Mouse (Mus musculus) cerebellum, adult 11 months (tissue): ENCODE data around the gene Dupd1.

Source experiments
- DNase-seq: peaks from one replicate; pipeline ENCODE4 v3.0.0; 2022

The Dupd1 gene

DNA sequence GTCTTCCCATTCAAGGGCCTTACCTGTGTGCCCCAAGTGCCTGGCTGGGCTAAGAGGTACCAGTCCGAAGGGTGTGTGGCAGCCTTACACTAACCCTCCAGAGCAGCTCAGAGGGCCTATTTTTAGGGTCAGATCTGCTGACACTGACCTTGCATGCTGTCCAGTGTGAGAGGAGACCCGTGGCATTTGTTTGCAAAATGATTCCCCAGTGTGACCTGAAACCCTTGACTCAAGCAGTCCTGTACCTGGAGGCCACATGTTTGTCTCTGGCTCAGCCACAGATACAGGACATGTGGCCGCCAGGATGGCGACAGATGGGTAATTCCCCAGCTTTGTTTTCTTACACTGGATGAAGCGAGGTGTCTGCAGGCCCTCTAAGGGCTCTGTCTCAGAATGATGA lies at the start of gene Dupd1:
Gene Dupd1 (minus strand): TSS at position 91 of the 400 bp plus-strand sequence.
- DNase-seq: no peak

- DNase-seq: no peak
Observed at GRCm38 (mm10) chr14:21763736-21764135, 49.4 kb upstream of the Dupd1 start.

GRCm38 (mm10) chr14:21761560-21761959 lies 47.2 kb upstream of the Dupd1 start:
- no peak for DNase-seq

- no peak for DNase-seq
Observed at GRCm38 (mm10) chr14:21753367-21753766, 39.0 kb upstream of the Dupd1 start.

DNA sequence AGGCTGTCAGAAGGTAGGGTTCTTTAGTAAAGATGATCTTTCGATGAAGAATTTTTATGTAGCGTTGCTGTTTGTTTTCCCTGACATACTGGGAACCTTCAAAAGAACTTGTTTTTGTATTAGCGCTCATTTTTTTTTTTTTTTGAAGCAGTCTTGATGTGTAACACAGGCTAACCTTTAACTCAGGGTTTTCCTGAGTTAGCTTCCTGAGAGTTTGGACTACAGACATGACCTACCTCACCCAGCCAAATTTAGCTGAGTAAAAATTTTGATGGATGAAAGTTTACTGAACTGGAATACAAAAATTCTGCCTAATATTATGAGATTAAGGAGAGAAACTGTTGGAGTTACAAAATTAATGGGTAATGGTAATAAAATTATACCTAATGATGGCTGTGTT lies 38.0 kb upstream of the Dupd1 start:
- DNase-seq: no peak

- DNase-seq: peak; percentile 56
Observed at GRCm38 (mm10) chr14:21750881-21751542, 36.6 kb upstream of the Dupd1 start, which contains the start of gene Dusp13. Gene Dusp13 (minus strand): TSS chr14:21751181.

DNA sequence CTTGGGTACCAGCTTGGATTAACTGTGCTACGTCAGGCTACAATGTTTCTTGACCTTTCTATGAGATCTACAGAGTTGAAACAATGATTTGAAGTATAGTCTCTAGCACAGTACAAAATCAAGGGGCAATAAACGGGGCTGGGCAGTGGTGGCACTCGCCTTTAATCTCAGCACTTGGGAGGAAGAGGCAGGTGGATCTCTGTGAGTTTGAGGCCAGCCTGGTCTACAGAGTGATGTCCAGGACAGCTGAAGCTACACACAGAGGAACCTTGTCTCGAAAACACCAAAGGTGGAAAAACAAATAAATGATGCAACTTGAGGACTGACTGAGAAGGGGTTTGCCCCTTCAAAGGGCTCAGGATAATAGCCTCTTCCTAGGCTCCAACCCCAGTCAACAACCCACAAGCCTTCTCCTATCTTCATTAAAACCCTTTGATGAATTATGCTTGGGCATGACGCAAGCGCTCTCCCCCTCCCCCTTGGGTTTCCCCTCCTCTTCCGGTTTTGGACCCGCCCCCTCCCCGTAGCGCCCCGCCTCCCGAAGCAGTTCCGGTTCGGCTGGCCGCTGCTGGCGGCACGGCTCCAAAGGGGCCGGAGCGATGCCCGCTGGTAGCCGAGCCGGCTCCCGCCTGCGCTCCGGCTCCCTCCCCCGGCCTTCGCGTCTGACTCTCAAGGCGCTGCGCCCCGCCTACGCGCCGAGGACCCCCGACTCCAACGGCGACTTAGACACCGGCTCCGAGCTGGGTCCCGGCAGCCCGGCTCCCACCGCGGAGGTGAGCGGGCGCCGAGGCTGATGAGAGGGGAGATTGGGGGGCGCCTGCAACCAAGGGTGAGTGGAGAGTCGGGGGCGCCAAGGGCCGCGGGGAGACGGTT lies 35.9 kb upstream of the Dupd1 start, which contains the start of gene Samd8:
Gene Samd8 (plus strand): TSS at position 524 of the 873 bp plus-strand sequence.
- DNase-seq: peak; percentile 84

GRCm38 (mm10) chr14:21748142-21748870 lies 33.9 kb upstream of the Dupd1 start:
- peak; percentile 42 for DNase-seq

DNA sequence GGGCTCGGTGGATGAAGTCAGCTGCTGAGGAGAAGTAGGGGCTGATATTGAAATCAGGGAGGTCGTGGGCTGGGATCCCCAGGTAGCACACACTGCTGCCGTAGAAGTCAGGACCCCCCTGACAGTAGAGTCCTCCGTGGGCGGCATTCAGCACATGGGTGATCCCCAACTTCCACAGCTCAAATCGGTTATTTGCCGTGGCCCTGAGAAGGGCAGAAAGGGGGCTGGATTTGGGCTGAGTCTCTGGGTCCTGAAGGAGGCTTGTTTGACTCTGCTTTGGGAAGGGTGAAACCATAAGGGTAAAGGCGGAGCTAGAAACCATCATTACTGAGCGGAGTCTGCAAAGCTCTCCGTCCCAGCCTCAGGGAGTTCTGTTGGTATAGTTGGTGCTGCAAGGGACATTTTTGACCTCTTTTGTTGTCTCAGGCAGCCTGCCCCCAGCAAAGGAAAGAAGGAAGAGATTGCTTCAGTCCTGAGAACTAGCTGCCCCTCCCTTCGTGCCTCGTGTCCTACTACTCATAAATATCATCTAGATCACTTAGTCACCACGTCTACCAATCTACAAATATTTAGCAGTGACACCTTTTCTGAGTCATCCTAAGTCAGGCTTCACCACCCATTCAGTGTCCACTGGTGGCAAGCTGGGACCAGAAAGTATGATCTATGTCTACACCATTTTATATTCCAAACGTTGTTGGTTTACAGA lies 33.2 kb upstream of the Dupd1 start:
- DNase-seq: peak; percentile 8

GRCm38 (mm10) chr14:21746846-21747245 lies 32.5 kb upstream of the Dupd1 start:
- no peak for DNase-seq

DNA sequence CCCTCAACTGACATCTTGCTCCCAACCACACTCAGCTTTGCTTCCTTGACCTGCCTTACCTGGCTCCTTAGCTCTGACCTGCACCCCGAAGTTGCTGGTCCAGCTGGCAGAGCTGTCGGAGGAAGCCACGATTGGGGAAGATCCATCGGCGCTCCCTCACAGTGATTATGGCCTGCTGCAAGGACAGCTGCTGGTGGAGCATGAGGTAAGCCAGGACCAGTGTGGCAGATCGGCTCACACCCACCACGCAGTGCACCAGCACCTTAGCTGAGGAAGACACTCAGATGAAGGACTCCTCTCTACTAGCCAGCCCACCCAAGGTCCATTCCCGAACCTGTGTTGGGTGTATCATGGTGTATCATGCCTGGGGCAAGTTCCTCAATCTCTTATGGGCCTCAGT lies 31.9 kb upstream of the Dupd1 start:
- no peak for DNase-seq

DNA sequence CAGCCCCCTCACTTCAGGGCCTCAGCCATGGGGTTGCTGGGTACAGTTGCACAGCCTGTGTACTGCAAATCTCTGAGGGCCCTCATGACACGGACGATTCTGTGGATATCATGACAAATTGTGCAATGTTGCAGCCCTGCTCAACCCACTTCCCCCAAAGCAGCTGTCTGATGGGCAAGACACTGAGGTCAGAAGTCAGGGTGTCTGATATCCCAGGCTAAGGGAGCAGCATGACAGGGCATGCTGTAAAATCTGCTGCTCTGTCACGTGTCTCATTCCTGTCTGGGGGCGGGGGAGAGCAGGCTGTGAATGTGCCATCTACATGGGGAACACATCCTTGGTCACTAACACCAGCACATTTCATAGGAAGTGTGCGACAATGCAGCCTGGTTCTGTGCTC lies 30.8 kb upstream of the Dupd1 start:
- DNase-seq: no peak

DNA sequence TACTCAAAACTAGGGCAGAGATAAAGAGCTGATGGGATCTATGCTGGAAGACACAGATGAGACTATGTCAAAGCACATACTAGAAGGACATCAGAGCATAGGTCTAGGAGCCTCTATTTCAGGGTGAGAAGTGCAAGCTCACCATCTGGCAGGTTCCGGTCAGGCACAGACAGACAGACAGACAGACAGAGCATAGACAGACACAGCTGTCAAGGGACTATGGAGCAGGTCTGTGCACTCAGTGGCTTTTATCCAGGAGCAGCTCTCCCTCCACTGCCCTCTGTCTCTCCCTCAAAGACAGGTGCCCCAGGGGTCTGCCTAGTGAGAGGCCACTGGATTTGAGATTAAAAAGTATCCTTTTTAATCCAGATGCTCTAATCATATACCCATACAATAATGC lies 29.8 kb upstream of the Dupd1 start:
- DNase-seq: no peak

GRCm38 (mm10) chr14:21742441-21742840 lies 28.1 kb upstream of the Dupd1 start:
- DNase-seq: no peak

DNA sequence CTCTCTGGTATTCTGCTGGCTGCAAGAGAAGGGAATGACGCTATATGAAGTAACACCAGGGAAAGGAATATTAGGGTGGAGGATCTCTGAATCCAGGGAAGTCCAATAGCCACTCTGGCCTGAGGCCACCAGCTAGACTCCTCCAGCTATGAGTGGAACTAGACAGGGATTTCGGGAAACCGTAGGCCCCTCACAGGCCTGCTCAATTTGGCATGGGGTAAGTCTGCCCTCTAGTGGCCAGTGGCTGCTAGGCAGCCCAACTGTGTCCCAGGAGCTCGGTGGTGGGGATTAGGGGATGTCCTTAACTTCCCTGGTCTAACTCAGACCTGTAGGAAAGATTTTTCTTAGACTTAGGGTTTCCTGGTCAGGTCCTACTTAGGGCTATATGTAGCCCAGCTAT lies 27.4 kb upstream of the Dupd1 start:
- DNase-seq: peak; percentile 73

DNA sequence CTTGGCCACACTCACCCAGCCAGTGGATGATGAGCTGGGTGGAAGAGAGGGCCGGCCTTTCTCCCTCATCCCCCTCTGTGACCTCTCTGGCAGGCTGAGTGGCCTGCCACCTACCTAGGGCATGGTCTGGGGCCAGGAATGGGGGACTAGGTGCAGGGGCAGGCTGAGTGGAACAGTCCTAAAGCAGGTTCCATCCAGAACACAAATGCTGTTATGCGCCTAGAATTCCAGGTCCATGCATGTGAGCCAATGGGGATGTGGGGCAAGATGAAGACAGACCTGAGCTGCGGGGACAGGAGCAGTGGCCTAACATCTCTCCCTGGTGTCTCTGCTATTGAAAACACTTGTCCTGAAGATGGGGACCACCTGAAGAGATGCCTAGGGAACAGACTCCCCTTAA lies 26.9 kb upstream of the Dupd1 start:
- DNase-seq: no peak

DNA sequence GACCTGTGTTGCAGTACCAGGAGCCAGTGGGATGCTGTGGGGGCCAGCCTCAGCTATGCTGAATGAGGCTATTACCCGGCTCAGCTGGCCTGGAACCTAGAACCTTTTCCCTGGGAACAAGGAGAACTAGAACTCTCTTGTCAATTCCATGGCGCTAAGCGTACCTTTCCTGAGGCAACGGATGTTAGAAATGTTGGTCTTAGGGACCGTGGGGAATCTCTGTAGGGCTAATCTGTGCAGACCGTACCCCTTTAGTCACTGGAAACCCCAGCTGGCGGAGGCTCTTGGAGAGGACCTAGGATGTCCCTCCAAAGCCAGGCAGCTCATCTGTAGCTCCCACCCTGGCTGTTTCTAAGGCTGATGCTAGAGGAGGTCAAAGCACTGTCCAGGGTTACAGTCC lies 26.0 kb upstream of the Dupd1 start:
- no peak for DNase-seq

- DNase-seq: no peak
Observed at GRCm38 (mm10) chr14:21733131-21733905, 18.9 kb upstream of the Dupd1 start.

- DNase-seq: no peak
Observed at GRCm38 (mm10) chr14:21729936-21730335, 15.6 kb upstream of the Dupd1 start.

DNA sequence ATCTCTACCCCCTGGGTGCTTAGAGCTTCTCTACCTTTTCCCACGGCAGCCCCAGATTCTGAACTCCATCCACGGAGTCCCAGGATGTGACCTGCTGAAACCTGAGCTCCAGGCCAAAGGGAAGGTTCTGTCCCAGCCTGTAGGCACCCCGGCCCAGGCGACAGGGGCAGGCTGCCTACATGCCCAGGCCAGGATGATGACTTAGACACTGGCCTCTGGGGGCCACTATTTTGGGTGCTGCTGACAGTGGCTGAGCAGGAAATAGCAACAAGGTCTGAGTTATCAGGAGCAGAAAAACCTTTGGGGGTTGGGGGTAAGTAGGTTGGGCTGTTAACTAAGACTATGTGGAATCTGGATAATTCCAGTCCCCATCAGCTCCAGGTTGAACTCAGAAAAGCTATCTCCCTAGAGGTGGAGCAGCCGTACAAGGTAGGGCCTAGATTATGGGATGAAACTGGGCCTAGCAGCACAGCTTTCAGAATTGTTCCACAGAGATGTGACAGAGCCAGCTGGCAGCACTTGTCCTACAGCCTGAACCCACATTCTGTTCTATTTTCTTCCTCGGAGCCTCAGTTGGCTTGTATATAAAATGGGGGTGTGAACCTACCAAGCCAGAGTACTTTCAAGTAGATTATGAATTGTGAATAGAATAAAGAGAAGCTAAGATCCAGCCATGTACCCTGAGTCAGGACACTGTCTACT lies 14.8 kb upstream of the Dupd1 start:
- DNase-seq: no peak

DNA sequence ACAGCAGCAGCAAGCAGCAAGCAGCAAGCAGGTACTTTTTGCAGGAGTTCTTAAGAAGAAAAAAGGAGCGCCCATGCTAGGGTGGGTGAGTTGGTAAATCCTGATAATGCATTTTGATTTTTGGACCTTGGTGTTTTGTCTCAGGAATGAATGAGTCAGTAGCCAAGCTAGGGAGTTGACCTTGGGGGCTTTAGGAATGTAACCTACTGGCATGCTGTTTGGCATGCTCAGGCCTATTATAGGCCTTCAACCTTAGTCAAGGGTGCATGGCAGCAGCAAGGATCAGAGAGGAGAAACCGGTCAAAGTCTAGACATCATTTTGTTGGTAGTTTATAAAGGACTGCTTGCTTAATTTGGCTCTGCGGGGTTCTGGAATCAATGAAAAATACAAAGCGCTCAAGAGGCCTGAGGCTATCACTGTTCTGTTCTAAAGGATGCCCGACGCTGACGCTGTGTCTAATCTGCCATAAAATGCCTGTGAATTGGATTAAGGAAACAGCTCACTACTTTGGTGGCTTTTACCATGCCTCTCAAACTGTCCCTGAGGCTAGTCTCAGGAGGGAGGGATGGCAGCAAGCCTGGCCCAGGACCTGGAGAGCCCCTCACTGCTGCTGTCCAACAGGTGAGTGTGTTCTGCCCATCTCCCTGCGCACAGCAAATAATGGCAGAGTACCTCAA lies 7.8 kb upstream of the Dupd1 start:
- no peak for DNase-seq
